Mouse (Mus musculus): ENCODE results near the gene Ppp2ca. TPM values are rescaled to one million over a fixed set of nuclear protein-coding genes. Genes with fewer than 3 reads are reported as not detected.

Gene Ppp2ca
- 10 to 100 TPM; 67.9 to 74.5 (median 69.6) TPM for total RNA-seq (2022)

DNA sequence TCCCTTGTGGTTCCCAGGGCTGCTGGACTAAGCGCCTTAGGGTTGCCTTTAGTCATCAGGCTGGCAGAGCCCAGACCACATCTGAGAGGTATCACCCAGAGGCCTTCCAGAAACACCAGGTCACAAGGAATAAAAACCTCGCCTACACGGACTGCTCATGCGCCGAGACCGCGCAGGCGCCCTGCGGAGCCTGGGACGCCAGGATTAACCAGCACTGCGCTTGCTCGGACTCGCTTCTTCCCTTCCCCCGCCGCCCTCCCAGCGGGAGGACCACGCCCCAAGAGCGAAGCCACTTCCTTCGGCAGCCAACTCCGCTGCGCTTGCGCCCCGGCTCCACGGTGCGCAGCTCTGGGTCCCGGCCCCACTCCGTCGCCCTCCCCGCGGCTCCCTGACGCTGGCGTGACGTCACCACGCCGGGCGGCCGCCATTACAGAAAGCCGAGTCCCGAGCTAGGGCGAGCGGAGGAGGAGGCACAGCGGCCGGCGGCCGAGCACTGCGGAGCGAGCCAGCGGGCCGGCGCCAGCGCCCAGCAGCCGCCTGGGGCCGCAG lies at the start of gene Ppp2ca:
TSS of gene Ppp2ca (plus strand) at position 284 of the 549 bp plus-strand sequence.
- DNase-seq: peak; percentile 99

DNA sequence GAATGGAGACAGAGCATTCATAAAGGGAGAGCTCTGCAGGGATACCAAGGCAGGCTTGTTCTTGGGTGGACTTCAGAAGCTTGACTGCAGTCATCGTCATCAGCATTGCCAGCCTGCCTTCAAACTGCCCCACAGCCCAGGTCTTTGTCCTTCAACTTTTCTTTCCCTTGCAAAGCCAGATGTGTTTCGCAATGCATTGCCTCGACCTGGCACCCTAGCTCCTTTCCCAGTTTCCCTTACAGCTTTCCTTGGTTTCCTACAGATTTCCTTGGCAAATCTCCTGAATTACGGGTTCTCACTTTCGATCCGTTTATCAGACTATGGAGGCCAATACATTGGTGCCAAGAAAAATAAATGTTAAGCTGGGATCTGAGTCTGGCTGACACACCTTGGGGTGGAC lies 45.1 kb upstream of the Ppp2ca start:
- no peak for DNase-seq

DNA sequence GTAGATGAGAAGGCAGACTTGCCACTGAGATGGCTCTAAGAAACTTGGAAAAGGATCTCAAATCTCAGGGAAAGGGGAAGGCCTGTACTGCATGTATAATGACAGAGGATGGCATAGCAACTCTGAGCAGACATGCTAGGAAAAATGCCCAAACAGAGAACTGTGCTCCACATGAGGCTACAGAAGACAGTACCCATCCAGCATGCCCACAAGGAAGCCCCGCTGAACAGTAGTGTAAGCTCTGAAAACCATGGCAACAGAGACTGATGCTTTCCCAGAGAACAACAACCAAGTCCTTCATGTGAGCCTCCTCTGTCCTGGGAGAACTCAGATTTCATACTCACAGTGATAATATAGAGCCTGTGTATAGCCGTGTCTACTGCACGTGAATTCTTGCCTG lies 43.8 kb upstream of the Ppp2ca start:
- no peak for DNase-seq

DNA sequence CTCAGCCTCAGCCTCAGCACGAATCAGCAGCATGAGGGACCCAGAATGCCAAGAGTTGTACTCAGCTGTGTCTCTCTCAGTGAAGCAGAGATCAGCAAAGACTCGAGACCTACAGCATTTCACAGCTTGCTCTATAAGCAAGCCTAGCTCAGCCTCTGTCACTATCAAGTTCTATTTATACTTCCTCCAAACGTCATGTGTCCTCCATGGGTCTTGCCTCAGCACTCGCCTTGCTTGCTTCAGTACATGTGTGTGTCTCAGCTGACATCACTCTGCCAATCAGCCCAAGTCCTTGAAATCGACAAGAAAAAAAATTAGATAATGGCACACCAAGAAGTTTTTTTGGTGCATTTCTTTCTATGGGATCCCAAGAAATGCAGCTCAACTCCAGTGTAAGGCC lies 42.3 kb upstream of the Ppp2ca start:
- no peak for DNase-seq

DNA sequence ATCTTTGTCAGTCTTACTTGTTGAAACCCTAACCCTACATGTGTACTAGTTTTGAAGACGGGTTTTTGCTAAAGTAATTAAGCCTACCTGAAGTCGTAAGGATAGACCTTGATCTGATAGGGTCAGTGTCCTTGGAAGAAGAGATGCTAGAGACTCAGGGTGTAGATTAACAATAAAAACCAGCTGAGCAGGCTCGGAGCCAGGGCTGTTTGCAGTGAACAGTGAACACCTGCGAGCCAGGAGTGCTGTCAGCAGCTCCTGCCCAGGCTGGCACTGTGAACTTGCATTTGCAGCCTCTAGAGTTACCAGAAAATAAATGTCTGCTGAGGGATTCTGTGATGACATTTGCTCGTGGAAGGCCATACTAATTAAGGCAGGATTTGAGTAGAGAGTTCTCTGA lies 39.5 kb upstream of the Ppp2ca start:
- no peak for DNase-seq

DNA sequence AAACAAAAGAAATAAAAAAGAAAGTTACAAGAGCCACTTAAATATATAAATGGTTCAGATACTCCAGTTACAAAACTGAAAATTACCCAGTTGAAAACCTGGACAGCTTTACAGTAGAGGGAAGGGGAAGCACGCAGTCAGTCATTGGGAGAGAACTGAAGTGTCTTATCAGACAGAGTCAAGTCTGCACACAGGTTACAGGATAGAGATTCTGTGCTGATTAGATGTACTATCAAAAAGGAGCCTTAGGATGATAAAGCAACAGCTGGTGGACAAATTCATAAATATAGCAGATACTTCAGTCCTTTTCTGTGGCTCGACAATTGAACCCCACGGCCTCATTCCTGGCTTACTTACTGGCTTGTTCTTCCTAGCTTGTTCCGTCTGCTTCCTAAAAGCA lies 38.2 kb upstream of the Ppp2ca start:
- no peak for DNase-seq

DNA sequence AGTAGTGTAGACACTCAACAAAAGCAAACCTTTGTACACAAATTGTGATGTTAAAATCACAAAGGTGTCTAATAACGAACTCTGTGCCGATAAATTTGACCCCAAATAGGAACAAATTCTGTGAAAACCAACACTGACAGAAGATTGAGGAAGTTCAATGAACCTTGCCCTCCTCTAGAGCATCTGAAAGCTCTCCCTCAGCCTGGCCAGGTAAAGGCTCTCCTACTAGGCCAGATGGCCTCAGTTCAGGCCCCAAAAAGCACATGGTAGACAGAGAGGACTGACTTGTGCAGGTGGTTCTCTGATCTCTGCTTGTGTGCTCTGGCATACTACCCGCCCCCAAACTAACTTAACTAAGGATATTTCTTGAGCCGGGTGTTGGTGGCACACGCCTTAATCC lies 36.1 kb upstream of the Ppp2ca start:
- DNase-seq: no peak

DNA sequence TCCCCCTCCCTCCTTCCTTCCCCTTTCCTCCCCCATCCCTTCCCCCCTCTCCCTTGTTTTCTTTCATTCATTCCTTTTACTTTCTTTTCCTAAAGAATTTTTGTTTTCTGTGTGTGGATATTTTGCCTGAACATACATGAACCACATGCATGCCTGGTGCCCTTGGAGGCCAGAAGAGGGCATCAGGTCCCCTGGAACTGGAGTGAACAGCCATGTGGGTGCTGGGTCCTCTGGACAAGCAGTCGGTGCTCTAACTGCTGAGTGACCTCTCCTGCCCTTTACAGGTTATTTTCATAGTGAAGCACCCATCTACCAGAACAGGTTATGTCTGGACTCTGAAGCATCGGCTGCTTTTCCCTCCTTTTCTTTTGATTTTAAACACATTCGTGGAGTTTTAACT lies 34.1 kb upstream of the Ppp2ca start:
- no peak for DNase-seq

DNA sequence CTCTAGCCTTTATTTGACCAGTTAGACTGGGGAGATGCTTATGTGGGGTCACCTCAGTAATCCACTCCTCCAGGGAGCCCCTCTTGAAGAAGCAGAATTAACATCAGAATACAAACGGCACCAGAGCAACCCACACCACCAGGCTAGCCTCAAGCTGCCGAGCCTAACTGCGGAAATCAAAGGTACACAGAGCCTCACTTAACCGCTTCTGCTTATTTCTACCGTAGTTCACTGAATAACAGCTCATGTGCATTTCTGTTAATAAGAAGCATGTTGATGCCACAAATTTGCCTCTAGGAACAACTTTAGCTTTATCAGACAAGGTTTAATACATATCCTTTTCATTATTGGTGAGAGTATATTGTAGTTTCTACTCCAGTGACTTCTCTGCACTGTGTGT lies 32.6 kb upstream of the Ppp2ca start:
- DNase-seq: no peak

DNA sequence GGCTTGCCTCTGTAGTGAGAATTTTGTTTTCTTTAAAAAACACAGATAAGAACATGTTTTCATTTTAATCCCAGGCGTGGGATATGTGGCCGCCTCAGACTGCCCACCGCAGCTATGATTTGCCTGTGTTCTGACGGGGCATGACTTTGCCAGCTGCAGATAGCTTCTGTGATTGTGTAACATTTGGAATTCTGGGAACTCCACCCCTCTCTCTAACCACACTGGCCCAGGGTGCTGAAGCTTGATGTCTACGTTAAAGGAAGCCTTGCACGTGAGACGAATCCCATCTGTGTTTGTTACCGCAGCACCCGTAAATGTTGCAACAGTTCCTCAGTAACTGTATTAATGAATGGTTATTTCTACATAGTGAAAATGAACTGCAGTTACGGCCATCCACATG lies 26.7 kb upstream of the Ppp2ca start:
- DNase-seq: no peak

DNA sequence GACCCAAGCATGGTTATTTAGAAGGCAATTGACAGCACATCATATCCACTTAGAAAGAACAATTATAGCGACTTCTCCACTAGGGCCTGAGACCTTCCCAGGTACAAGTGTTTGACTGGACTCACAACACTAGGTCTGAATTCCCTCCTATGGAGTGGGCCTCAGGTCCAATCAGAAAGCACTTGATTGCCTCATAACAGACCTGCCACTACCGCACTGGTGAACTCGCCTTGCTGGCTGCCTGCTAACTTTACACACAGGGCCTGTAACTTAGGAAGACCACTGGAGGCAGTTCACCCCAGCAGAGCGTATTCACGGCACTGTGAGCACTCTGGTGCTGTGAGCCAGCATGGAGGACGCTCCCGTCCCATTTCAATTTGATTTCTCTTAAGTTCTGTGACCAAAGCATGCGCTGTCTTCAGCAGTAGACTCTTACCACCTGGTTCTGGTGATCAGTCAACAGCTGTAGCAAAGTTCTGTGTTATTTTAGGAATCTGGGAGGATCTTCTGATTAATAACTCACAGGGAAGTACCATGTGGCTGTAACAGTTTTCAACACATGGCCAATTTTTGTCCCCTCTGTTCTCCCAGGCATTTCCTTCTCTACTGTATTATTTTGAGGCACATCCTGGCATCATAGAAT lies 24.8 kb upstream of the Ppp2ca start:
- DNase-seq: no peak

DNA sequence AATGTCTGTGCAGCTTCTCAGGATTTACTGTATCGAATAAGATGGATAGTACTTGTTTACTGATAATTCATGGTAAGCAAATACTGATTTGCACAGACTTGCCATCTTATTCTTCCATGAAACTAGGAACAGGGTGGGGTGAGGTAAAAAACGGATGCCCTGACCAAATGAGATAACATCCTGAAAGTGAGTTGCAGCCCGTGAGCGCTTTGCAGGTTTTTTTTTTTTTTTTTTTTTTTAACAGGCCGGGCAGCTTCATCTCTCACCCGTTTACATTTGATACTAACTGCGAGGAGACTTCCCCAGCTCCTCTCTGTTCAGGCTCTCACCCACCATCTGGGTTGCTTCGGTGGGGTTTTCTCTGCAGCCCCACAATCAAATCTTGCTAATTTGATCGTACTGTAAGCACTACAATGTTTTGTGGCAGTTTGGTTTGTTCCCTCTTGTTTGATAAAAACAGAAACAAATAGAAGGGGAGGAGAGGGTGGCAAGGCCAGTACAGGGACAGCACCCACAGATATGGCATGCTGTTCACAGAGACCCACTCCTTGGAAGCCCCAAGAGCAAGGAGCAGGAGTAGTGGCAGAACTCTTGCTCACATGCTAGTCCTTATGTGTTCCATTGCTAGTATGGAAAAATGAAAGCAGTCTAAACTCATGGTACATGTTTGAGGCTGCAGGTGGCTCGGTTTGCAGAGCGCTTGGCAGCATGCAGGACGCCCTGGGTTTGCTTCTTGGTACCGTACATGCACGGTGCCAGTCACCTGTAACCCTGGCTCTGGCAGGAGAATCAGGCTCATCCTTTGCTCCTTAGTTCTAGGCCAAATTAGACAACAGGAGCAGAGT lies 23.6 kb upstream of the Ppp2ca start:
- DNase-seq: no peak

DNA sequence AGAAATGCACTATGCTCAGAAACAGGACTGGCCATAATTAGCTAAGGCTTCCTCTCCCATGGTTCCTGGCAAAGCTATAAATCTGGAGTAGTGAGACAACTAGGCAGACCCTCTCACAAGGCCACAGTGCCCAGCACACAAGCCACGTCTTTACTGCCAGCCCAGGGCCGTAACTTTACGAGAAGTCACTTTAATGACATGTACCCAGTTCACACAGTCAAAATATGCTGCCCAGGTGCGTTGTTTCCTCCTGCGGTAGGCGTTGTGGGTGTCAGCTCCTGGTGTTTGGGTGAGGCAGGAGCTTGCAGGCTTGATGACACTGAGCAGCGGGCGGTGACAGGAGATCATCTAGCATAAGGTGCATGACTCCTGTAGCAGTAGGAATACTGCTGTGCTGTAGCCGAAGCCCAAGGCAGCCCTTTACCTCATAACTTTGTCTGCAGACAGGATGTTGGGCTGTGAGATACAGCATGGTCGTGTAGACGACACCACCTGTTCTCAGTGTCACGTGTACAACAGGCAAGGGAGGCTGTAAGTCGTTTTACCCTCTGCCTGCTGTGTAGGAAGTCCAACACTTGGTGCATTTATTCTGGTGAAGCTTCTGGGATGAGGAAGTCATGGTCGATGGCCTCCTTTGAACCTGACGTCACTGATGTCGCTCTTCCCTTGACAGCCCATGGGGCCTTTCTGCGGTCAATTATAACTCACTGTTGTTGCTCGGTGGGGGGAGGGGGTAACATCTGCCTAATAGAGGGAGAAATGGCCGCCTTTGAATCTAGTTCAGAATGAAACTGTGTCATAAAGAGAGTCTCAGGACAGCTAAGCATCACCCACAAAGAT lies 22.5 kb upstream of the Ppp2ca start:
- no peak for DNase-seq

DNA sequence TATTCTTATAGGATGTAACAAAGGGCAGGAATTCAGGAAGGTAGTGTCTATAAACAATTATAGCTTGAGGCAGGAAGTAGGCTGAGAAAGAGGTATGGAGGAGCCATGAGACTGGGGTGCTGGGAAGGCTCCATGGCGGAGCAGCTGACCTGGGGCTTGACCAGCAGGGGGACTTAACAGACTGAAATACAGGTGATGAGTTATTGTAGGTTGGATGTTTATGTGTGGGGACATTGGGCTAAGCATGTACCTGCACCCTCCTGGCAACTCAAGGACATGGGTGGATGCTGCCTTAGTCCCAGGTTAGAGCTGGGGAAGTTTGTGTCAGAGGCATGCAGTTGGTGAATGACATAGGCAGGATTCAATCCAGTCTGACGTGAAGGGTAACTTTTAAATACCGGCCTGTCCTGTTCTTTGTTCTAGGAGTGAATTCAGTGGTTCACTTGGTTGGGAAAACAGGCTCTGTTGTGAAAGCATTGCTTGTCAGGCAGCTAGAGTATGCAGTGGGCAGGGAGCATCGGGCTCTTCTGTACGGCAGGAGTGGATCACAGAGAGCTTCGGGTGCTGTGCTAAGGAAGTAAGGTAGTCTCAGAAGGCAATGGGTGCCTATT lies 21.6 kb upstream of the Ppp2ca start:
- no peak for DNase-seq

DNA sequence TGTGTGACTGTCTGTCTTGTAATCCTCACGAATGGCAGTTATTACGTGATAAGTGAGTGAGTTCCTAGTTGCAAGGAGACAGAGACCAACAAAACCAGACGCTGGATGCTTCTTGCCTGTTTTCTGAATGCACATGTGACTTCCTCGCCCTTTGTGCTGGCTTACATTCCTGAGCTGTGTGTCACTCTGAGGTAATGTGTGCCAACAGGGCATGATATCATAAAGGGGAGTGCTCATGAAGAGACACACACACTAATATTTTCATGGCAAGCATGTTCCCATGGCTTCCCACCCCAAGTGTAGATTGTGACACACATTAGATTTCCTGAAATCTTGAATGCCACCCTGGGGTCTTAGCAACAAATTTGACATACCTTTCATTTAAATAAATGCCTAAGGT lies 20.5 kb upstream of the Ppp2ca start:
- DNase-seq: peak; percentile 61

DNA sequence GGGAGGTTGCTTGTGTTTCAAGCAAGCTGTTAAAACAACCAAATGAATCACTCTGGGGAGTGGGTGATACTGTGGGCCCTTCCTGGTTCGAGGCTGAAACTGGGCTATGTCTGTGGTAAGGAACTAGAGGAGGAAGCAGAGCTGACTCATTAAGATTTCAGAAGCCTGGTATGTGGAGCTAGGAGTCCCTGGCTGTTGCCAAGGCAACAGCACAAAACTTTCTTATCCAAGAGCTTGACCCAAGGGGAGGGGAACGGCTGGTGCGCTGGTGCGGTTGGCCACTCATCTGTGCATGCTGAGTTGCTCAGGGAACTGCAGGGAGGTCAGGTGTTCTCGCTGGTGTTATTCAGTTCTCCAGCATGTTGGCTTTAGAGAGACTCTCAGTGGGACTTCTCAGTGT lies 18.5 kb upstream of the Ppp2ca start:
- peak; percentile 59 for DNase-seq

DNA sequence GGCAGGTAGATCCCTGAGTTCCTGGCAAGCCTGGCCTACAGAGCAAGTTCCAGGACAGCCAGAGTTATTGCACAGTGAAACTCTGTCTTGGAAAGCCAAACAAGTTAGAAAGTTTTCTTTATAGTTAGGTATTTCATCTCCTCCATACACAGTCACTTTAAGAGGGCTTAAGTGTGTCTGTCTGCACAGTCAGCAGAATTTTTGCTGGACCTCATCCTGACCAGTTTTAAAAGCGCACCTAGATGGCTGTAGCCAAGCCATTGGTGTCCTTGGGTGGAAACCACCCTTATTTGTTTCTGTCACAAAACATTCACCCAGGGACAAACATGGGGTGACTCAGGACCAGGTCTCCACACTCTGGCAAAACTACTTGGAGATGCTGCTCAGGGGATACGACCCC lies 17.8 kb upstream of the Ppp2ca start:
- DNase-seq: no peak

DNA sequence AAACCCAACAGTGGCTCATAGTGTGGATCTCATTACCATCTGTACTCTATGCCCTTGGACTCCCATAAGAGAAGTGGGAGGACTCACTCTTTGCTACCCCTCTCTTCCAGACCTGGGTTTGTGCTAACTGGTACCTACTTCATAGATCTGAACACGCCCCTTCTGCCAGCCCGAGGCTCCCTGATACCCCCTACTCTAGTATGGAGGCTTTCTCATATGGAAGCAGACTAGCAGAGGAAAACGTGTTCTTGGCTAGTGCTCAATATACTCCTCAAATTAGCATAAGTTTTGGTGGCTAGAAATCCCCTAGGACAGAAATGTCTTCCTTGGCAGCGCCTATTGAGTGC lies 12.7 kb upstream of the Ppp2ca start:
- DNase-seq: no peak

DNA sequence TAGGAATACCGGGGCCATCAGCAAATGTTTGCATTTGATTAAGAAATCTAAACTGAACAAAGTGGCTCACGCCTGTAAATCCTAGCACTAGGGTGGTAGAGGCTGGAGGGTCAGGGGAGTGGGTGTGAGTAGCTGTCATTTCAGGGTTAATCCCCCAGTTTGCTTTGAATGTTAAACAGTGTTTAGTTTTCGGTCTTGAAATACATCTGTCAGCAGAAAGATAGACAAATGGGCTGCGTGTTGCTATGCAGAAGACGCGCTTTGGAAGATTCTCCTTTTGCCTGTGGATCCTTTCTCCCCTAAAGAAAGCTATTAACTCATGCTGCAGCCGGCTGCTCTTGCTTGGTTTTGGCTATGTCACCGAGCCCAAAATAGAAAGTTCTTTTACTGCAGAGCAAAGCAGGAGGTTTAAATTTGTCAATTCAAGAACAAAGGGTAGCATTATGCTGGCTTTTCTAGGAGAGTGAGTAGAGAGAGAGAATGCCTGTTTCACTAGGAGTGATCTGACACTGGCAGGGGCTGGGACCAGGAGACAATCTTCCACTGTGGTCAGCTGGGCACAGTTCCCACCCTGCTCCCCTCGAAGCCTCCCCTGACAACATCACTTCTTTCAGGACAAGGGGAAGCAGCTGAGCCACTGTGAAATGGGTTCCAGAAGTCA lies 12.1 kb upstream of the Ppp2ca start:
- no peak for DNase-seq

DNA sequence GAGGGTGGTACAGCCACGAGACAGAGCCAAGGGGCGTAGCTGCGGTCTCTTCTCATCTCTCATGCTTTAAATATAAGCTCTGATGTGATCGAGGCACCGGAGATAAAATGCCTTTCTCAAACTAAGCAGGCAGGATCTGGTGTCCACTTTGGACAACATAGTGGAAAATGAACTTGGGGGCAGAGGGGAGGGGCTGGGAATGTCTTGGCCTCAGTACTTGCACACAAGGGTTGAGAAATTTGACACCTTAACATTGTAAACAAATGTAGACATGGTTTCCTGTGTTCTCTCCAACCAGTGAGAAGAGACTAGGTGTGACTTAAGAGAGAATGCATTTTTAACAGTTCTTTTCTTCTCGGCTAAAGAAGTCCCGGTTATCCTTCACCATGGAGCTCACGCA lies 9.2 kb upstream of the Ppp2ca start:
- DNase-seq: no peak

DNA sequence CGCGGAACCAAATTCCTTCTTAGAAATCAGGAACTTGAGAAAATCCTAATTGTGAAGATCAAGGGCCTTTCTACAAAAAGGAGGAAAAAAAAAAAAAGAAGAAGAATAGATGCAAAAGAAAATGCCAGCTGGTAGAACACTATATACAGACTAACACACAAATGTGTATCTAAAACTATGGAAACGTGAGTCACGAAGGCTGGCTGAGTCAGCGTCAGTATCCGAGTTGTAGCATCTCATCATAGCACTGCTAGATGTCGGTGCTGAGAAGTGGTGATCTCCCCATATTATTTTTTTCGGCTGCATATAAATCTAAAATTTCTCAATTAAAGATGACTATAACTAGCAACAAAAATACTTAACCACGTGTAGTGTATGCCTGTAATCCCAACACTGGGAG lies 7.2 kb upstream of the Ppp2ca start:
- no peak for DNase-seq

DNA sequence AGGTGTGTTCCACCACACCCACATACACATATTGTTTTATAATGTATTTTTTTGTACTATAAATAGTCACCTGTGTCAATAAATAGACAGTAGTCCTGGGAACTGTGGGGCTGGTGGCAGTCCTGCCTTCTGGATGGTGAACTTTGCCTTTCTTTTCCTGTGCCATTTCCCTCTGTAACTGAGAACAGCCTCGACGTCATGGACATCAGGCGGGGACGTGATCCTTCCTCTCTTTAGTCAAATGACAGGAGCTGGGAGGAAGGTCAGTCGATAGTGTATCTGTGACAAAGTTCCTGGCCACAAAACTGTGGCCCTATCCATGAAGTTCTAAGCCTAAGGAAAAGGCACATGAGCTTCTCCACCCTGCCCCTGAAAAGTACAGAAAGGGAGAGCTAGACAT lies 3.9 kb upstream of the Ppp2ca start:
- no peak for DNase-seq

Data from adrenal gland, adult 8-10 months (tissue).